Comparison of ENCODE assay signal across 26 mouse cellular contexts in the genomic region with DNA sequence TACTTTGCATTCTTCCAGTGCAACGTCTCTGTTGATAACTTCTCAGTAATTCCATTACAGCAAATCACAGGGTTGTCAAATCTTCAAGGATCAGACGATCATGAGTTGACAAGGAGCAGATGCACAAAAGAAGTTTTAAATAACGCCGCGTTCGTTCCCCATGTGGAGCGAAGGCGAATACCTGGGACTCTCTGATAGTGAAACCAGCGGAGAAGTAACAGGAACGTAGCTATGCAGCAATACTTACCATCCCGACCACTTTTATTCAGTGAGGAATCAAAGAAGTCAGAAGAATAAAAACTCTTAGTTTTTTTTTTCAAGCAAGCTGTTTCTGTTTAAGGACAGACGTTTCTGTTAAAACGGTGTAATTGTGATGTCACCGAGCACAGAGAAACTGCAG.
A peak's percentile ranks its signal among the peaks of the same experiment; 100 is the strongest.
DNase-seq lines count a peak whose midpoint lies in the region; ATAC-seq and TF ChIP-seq lines count a peak whose summit lies in the region.
"Had no signal": no experiment of that assay in that cellular context is flagged by ENCODE, and none has a peak within 500 bp of the region (broad histone marks: within the 10 kb centered on the region; RNA-seq: fewer than 3 reads in every experiment).

No protein-coding gene starts in this region.

- peaks cover 5% of the 10 kb centered on the region; the same call in 1 of the 2 replicates for H3K9me3 ChIP-seq in forebrain, postnatal 0 days (ENCODE audit: low read length)
- 0 out of 2 replicates have a peak, but pooled peaks cover 3% of the 10 kb centered on the region for H3K9me3 ChIP-seq in forebrain, embryonic 16.5 days (ENCODE audit: control insufficient read depth, low read length)
- no peaks in the 10 kb centered on the region for H3K9me3 ChIP-seq in embryonic facial prominence, embryonic 11.5 days (replicated peaks; ENCODE audit: control insufficient read depth, low read length)
- H3K9me3 ChIP-seq in liver, embryonic 12.5 days (replicated peaks), result no peaks in the 10 kb centered on the region
- H3K9me3 ChIP-seq: heart, embryonic 10.5 days; lung, embryonic 15.5 days had no signal

- no peak overlapping the region for H3K9ac ChIP-seq in forebrain, postnatal 0 days
- H3K9ac ChIP-seq in forebrain, embryonic 16.5 days (replicated peaks; ENCODE audit: low read depth, low read length), result no peak overlapping the region
- H3K9ac ChIP-seq in embryonic facial prominence, embryonic 11.5 days (replicated peaks; ENCODE audit: low read length), result no peak overlapping the region
- no peak overlapping the region for H3K9ac ChIP-seq in liver, embryonic 12.5 days
- H3K9ac ChIP-seq: hindbrain, embryonic 14.5 days; lung, embryonic 15.5 days; neural tube, embryonic 12.5 days had no signal

- H3K27ac ChIP-seq in forebrain, postnatal 0 days (ENCODE audit: low read depth, low read length), result no peak overlapping the region
- H3K27ac ChIP-seq in forebrain, embryonic 16.5 days (ENCODE audit: low read length), result no peak overlapping the region
- no peak overlapping the region for H3K27ac ChIP-seq in layer of hippocampus, adult 2 months
- H3K27ac ChIP-seq in embryonic facial prominence, embryonic 11.5 days (replicated peaks; ENCODE audit: low read depth, low read length), result no peak overlapping the region
- no peak overlapping the region for H3K27ac ChIP-seq in embryonic fibroblast, embryonic 13.5 days (ENCODE audit: insufficient read depth, low read length)
- H3K27ac ChIP-seq in liver, embryonic 12.5 days, result no peak overlapping the region
- H3K27ac ChIP-seq: heart, embryonic 10.5 days; hindbrain, embryonic 14.5 days; lung, embryonic 15.5 days; neural tube, embryonic 12.5 days had no signal

- no peaks in the 10 kb centered on the region; the same call in 1 of the 2 replicates for H3K27me3 ChIP-seq in forebrain, postnatal 0 days (ENCODE audit: insufficient read depth, low read length)
- H3K27me3 ChIP-seq in forebrain, embryonic 16.5 days (replicated peaks; ENCODE audit: control insufficient read depth, insufficient read depth, low read length), result no peaks in the 10 kb centered on the region
- H3K27me3 ChIP-seq in embryonic facial prominence, embryonic 11.5 days (ENCODE audit: control insufficient read depth, insufficient read depth, low read length), result no peaks in the 10 kb centered on the region
- H3K27me3 ChIP-seq in liver, embryonic 12.5 days (replicated peaks), result no peaks in the 10 kb centered on the region
- H3K27me3 ChIP-seq: CH12.LX; lung, embryonic 15.5 days; neural tube, embryonic 12.5 days had no signal

- TF ChIP-seq POLR2A in embryonic fibroblast, embryonic 13.5 days (IDR thresholded peaks at IDR 0.05; ENCODE audit: low read depth, low read length), result no peak

- H3K4me3 ChIP-seq in forebrain, postnatal 0 days (ENCODE audit: low read depth, low read length), result no peak overlapping the region
- H3K4me3 ChIP-seq in forebrain, embryonic 16.5 days (replicated peaks; ENCODE audit: low read length), result no peak overlapping the region
- H3K4me3 ChIP-seq in layer of hippocampus, adult 2 months, result peak overlapping the region; percentile 8; the same call in 1 of the 2 replicates
- no peak overlapping the region for H3K4me3 ChIP-seq in embryonic facial prominence, embryonic 11.5 days (ENCODE audit: low read depth, low read length)
- H3K4me3 ChIP-seq in embryonic fibroblast, embryonic 13.5 days (ENCODE audit: insufficient read depth, low read length), result peak overlapping the region; percentile 18; the same call in 1 of the 2 replicates
- H3K4me3 ChIP-seq in liver, embryonic 12.5 days, result no peak overlapping the region
- H3K4me3 ChIP-seq: heart, embryonic 10.5 days; lung, embryonic 15.5 days; myocyte; neural tube, embryonic 12.5 days had no signal

- no peak for TF ChIP-seq CTCF in forebrain, postnatal 0 days (IDR thresholded peaks at IDR 0.05; ENCODE audit: low read depth)
- no peak for TF ChIP-seq CTCF in layer of hippocampus, adult 2 months (conservative IDR thresholded peaks at IDR 0.05)
- no peak for TF ChIP-seq CTCF in embryonic fibroblast, embryonic 13.5 days (IDR thresholded peaks at IDR 0.05; ENCODE audit: borderline replicate concordance, insufficient read depth, low read length)

- no peaks in the 10 kb centered on the region; the same call in 1 of the 2 replicates for H3K4me1 ChIP-seq in forebrain, postnatal 0 days (ENCODE audit: insufficient read depth)
- H3K4me1 ChIP-seq in forebrain, embryonic 16.5 days (replicated peaks; ENCODE audit: control insufficient read depth, insufficient read depth, low read length), result no peaks in the 10 kb centered on the region
- no peaks in the 10 kb centered on the region for H3K4me1 ChIP-seq in embryonic facial prominence, embryonic 11.5 days (ENCODE audit: control insufficient read depth, insufficient read depth, low read length)
- H3K4me1 ChIP-seq in embryonic fibroblast, embryonic 13.5 days (ENCODE audit: control insufficient read depth, insufficient read depth, low read length), result no peaks in the 10 kb centered on the region
- no peaks in the 10 kb centered on the region for H3K4me1 ChIP-seq in liver, embryonic 12.5 days
- H3K4me1 ChIP-seq: heart, embryonic 10.5 days; lung, embryonic 15.5 days; neural tube, embryonic 12.5 days had no signal

- no peak for ATAC-seq in forebrain, postnatal 0 days
- ATAC-seq in forebrain, embryonic 16.5 days, result no peak
- no peak for ATAC-seq in embryonic facial prominence, embryonic 11.5 days (replicated peaks; ENCODE audit: insufficient number of reproducible peaks, low FRiP score, low TSS enrichment, low read depth)
- no peak for ATAC-seq in liver, embryonic 12.5 days
- ATAC-seq: forebrain, embryonic 14.5 days; inflammation-experienced regulatory T-cells, adult 6 months had no signal

- H3K36me3 ChIP-seq in forebrain, postnatal 0 days (ENCODE audit: insufficient read depth), result no peaks in the 10 kb centered on the region
- no peaks in the 10 kb centered on the region for H3K36me3 ChIP-seq in forebrain, embryonic 16.5 days (ENCODE audit: control insufficient read depth, insufficient read depth)
- H3K36me3 ChIP-seq in embryonic facial prominence, embryonic 11.5 days (replicated peaks; ENCODE audit: control insufficient read depth, insufficient read depth, low read depth, low read length), result no peaks in the 10 kb centered on the region
- H3K36me3 ChIP-seq in liver, embryonic 12.5 days, result no peaks in the 10 kb centered on the region
- H3K36me3 ChIP-seq: heart, embryonic 10.5 days; lung, embryonic 15.5 days; neural tube, embryonic 12.5 days had no signal

- no peak for DNase-seq in forebrain, postnatal 0 days
- no peak for DNase-seq in layer of hippocampus, adult 2 months (ENCODE audit: low spot score in 2 of 2)
- no peak for DNase-seq in layer of hippocampus, postnatal 25 days (ENCODE audit: extremely low spot score in 1 of 2, low spot score in 1 of 2)
- peak; percentile 59 for DNase-seq in embryonic facial prominence, embryonic 11.5 days (ENCODE audit: low spot score)
- no peak for DNase-seq in right cerebral cortex, postnatal 25 days
- DNase-seq: adrenal gland, adult 8-10 months; cerebellum, adult 11 months; cerebellum, adult 9-10 months; gastrocnemius, postnatal 25 days; heart, postnatal 4 days; kidney, adult 2 months; kidney, postnatal 36 days; layer of hippocampus, postnatal 36 days; liver had no signal

- H3K4me2 ChIP-seq in forebrain, postnatal 0 days (ENCODE audit: low read depth), result peak overlapping the region; percentile 11; the same call in 1 of the 2 replicates
- H3K4me2 ChIP-seq in forebrain, embryonic 16.5 days (ENCODE audit: low read length), result no peak overlapping the region
- no peak overlapping the region; the same call in 1 of the 2 replicates for H3K4me2 ChIP-seq in embryonic facial prominence, embryonic 11.5 days (ENCODE audit: low read depth, low read length)
- H3K4me2 ChIP-seq in liver, embryonic 12.5 days, result no peak overlapping the region
- H3K4me2 ChIP-seq: hindbrain, embryonic 14.5 days; lung, embryonic 15.5 days; midbrain, embryonic 11.5 days; neural tube, embryonic 12.5 days had no signal

- 60% methylated on average over 14 of the region's 14 CpGs for WGBS in forebrain, postnatal 0 days
- WGBS in forebrain, embryonic 16.5 days, result 71% methylated on average over 14 of the region's 14 CpGs
- 55% methylated on average over 14 of the region's 14 CpGs for WGBS in embryonic facial prominence, embryonic 11.5 days
- 73% methylated on average over 14 of the region's 14 CpGs for WGBS in liver, embryonic 12.5 days (ENCODE audit: insufficient replicate concordance)

Comparison
In these comparisons a context has a peak if more than half of its experiments do, and no peak if none do; other contexts are left out.
1. H3K4me3 ChIP-seq: peak in layer of hippocampus, adult 2 months (single experiment) and embryonic fibroblast, embryonic 13.5 days (single experiment); none in forebrain, postnatal 0 days (single experiment), forebrain, embryonic 16.5 days (single experiment), embryonic facial prominence, embryonic 11.5 days (single experiment) and liver, embryonic 12.5 days (single experiment).